Mouse (Mus musculus) inflammation-experienced regulatory T-cells, adult 6 months (primary cell): ENCODE measurements around the gene Mrtfb. TPM values are rescaled to one million over a fixed set of nuclear protein-coding genes. Genes with fewer than 3 reads are reported as not detected.
A peak's percentile ranks its signal among the peaks of the same experiment; 100 is the strongest.

ENCODE experiments used
- ATAC-seq: one replicate; pipeline ENCODE4 v1.8.0; 2017
- polyA plus RNA-seq, 3 experiments: library from polyadenylated mRNA; unstranded; fragments of 100-300 nt; shearing (Covaris generic); gene quantifications; one replicate each; pipeline ENCODE4 v1.2.1; 2017

The Mrtfb gene
- polyA plus RNA-seq, 3 experiments from 2014 or later = 10.0 to 16.4 (median 14.8) TPM

GRCm38 (mm10) chr16:13409530-13410163 lies 153.4 kb downstream of the Mrtfb start:
- peak; percentile 83 for ATAC-seq

- ATAC-seq = no peak
These were observed 154.5 kb downstream of the Mrtfb start for GRCm38 (mm10) chr16:13410760-13411159.

GRCm38 (mm10) chr16:13411531-13411930 lies 155.2 kb downstream of the Mrtfb start:
- no peak for ATAC-seq

DNA sequence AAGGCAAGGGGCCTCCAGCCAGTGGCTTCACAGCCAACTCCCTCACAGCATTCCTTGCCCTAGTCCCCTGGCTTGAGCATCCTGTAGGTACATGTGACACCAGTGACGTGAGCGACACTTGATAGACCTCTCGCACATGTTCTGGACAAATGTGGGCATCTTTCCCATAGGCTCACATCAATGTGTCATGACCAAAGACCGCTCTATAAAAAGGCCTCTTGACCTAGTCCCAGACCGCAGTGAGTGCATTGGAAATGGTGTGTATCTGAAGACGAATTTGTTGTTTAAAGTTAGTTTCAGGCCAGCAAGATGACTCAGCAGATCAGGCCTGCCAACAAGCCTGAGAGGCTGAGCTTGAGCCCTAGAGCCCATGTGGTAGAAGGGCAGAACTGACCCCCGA lies 158.3 kb downstream of the Mrtfb start:
- no peak for ATAC-seq

DNA sequence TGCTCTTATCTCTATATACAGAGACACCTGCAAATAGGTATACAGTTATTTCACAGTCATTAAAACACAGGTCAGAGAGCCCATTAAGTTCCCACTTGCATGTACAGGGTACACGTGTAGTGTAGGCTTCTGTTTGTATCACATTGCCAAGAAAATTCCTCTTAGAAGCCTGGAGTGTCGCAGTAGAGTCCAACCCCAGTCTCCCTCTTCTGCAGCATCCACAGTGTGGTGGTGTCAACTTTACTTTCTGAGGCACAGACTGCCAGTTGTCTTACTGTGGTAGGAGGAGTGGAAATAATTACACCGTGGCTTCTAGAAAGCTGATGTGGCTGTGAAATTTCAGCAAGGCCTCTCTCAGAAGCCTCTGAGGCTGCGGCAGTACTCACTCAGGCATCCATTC lies 158.7 kb downstream of the Mrtfb start:
- ATAC-seq = no peak

DNA sequence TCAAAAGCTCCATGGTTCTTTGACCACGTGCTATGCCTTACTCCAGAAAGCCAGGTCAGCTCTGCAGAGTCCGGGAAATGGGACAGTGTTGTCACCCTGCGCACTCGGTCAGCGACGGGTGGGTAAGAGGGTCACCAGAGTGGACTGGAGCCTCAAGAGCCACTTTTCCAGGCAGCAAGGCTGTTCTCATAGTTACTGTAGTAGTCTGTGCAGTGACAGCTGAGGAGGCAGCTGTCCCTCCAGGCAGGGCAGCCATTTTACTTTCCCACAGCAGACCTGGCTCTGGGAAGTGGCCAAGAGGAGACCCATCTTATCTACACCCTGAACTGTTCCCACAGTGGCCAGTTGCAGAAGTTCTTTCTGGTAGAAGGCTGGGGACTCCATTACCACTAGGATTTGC lies 159.2 kb downstream of the Mrtfb start:
- no peak for ATAC-seq

DNA sequence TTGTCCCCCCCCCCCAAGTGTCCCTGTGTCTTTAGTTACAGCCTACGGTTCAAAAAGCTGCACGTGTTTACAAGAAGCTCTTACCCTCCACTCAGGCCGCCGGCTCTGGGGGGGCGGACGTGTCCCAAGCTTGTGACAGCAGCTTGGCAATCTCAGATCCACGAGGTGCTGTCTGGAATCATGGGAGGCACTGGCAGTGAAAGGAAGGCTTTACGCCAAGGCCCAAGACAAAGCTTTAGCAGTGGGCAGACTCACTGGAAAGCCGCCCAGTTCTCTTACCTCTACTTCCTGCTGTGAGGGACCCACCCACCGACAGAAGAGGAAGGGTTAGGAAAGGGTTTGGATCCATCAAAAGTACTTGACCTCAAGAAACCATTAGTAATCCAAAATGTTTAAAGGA lies 160.2 kb downstream of the Mrtfb start:
- no peak for ATAC-seq

GRCm38 (mm10) chr16:13417904-13418303 lies 161.6 kb downstream of the Mrtfb start:
- no peak for ATAC-seq

DNA sequence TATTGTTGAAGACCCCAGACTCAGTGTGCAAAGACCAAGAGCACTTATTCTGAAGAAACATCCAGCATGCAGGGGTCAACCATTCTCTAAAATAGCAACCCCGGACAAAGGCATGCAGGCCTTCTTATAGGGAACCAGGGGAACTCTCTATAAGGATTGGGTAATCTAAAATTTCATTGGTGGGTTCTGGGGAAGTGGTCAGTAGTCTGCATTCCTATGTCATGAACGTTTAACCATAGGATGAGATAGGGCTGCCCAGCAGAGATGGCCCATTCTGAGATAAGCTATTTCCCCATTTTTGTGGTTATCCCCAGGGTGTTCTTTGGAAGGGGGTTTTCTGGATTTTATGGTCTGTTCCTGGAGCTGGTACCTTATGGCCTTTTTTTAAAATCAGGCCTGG lies 163.5 kb downstream of the Mrtfb start:
- no peak for ATAC-seq

- no peak for ATAC-seq
These were observed 166.2 kb downstream of the Mrtfb start for GRCm38 (mm10) chr16:13422522-13422921.

- ATAC-seq = no peak
These were observed 167.5 kb downstream of the Mrtfb start for GRCm38 (mm10) chr16:13423587-13424355.

GRCm38 (mm10) chr16:13425804-13426203 lies 169.5 kb downstream of the Mrtfb start:
- ATAC-seq = no peak

DNA sequence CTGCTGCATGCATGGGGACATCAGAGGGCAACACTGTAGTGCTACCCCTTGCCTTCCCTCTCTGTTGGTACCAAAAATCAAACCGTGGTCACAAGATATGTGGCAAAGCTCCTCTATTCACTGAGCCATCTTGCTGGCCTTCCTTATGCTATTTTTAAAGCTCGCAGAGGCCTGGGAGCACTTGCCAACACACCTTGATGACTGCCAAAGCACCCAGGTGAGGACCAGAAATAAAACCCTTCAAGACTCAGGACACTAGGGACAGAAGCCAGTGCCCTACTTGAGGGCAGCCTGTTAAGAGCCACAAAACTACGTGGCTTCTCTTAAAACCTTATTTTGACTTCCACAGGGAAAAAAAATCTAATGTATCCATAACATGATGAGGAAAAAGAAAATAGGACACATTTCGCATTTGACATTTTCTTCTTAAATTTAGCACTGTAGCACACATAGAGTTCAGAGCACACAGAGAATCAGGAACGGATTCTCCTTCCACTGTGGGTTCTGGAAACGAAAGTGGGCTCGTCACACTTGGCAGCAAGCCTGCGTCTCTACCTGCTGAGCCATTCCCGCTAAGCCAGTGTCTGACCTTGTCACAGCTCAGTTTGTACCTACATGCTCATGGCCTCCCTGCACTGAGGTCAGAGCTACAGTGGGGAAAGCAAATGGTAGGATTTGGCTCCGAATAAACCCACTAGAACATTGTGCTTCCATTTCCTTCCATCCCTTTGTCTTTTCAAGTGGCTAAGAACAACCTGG lies 170.7 kb downstream of the Mrtfb start:
- ATAC-seq = no peak

- ATAC-seq = peak; percentile 65
These were observed 171.8 kb downstream of the Mrtfb start for GRCm38 (mm10) chr16:13428077-13428476.

DNA sequence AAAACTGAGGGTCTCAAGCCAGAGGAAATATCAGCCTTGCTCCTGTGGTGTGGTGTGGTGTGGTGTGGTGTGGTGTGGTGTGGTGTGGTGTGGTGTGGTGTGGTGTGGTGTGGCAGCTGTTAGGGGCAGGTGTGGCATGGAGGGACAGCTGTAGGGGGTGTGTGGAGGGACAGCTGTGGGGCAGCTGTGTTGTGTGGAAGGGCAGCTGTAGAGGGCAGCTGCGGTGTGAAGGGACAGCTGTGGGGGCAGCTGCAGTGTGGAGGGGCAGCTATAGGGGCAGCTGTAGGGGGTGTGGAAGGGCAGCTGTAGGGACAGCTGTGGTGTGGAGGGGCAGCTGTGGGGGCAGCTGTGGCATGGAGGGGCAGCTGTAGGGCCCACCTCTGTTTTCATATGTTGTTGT lies 172.5 kb downstream of the Mrtfb start:
- ATAC-seq = no peak

DNA sequence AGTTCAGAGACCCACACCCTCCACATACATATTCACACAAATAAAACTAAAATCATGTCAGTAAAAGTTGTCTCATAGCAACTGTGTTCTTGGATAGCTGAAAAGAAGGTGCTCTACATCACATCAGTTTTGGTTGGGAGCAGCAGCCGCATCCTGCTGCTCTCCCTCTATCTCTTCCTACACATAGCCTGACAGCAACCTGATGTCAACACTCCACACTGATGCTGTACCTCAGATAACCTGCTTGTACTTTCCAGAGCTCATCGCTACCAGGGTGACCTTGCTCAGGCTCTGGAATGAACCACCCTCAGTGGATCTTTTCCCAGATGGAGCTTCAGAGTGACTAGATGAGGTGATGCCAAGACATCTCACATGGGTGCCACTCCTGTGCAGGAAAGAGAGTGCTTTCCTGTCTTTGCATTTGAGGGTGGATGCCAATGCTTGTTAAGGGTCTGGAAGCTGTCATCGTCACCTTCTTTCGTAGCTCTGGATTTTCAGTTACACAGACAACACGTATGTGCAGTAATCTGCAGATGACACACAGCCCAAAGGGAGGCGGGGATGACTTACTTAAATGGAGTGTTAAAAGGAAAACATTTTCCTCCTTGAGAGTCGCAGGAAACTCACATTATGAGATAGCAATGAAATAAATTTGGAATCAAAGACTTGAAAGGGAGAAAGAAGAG lies 173.8 kb downstream of the Mrtfb start:
- ATAC-seq = no peak

DNA sequence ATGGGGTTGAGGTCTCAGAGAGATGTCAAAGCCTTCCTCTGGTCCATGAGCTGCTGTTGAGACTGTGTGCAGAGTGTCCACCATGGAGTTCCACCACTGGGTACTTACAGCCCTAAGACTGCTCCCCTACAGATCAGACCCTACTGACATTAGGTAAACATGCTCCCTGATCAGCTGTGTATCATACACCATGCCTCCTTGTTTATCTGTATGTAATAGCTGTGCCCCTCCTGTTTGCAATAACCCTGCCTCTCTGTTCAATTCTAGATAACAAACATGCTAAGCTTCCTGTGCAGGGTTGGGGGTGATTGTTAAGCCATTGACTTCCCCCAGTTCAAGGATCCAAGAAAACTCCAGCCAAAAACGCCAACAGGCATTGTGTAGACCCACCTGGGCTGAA lies 174.7 kb downstream of the Mrtfb start:
- no peak for ATAC-seq

- no peak for ATAC-seq
These were observed 179.3 kb downstream of the Mrtfb start for GRCm38 (mm10) chr16:13435627-13436026.

DNA sequence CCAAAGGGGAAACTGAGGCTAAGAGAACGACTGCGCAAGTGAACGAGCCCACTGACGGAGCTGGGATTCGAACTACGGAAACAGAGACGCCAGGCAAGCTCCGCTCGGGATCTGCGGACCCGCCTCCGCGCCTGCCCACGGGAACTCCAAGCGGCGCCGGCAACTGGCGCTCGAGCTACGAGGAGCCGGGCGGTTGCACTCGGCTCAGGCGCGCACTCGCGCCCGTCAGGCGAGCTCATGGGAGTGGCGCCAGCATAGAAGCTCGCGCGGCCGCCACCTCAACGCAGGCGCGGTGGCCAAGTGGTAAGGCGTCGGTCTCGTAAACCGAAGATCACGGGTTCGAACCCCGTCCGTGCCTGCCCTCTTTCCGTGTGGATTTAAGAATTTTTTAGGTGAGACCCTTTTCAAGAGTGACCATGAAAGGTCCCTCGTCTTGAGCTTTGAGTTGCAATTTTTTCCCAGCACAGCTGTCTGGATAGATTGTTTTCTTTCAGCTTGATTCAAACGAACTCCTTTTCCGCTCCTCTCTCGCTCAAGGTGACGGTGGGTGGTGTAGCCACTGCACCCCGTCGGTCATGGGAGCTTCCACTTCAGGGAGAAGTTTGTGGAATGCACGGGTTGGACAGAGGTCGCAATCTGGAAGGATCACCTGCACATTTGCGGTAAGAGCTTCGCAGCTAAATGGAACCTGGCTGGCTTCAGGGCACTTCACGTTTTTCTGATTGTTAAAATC lies 180.9 kb downstream of the Mrtfb start:
- ATAC-seq = peak; percentile 87

DNA sequence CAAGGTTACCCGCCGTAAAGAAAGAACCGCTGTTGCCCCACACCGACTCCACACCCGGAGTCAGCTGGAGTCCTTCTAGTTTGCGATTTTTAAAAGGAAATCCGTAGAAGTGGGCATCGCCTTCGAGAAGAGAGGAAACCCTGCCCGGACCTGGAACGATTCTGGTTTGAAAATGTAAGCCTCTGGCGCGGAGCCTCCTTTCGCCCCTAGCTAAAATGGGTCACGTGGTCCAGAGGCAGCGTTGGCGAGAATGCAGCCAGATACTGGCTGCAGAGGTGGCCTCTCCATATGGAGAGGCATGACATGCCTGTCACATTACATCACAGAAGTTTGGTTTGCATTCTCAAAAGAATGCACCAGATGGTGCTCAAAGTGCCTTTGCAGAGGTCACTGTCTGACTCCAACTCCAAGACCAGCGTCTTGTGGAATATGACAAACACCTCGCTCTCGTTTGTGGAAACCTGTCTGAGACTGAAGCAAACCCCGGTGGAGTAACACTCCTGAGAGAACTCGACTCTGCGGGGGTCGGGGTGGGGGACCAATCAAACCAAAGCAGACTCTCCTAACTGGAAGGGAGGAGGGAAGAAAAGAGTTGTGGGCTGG lies 181.6 kb downstream of the Mrtfb start:
- peak; percentile 6 for ATAC-seq

DNA sequence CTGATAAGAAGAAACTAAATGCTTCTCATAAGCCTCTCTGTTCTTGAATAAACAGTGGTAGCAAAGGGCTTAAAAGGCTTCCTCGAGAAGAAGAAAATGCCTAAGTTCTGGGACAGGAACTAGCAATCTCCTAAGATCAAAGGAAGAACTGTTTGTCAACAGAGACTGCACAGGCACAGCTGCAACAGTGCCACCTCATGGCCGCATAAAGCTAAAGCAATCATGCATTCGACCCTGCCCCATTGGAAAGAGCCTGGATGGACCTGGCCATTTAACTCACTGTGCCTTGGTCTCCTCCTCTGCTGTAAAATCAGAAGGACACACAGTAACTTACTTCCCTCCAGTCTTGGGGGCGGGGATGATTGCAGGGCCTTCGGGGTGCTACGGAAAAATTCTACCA lies 184.2 kb downstream of the Mrtfb start:
- peak; percentile 46 for ATAC-seq

DNA sequence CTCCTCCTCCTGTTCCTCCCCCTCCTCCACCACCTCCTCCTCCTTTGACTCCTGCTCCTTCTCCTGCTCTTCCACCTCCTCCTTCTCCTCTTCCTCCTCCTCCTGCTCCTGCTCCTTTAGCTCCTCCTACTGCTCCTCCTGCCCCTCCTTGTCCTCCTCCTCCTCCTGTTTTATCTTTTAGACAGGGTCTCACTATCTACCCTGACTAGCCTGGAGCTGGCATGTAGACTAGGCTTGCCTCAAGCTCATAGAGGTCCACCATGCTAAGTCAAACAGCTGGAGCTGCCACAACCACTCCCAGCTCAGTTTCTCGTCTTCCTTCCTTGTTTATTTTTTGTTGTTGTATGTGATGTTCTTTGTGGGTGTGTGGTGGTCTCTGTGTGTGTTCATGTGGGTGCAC lies 187.5 kb downstream of the Mrtfb start:
- no peak for ATAC-seq
